Mouse (Mus musculus) megakaryocyte-erythroid progenitor cell, adult 5-6 weeks (primary cell): ENCODE results near the gene Trip4. TPM values are rescaled to one million over a fixed set of nuclear protein-coding genes. Genes with fewer than 3 reads are reported as not detected.

ENCODE experiments used
- ATAC-seq: replicated peaks from 2 replicates; pipeline ENCODE4 v1.8.0; 2016; ENCODE audit warnings: mild to moderate bottlenecking, inconsistent platforms; ENCODE audit not compliant: severe bottlenecking, poor library complexity, low FRiP score, low TSS enrichment
- total RNA-seq, 2 experiments: library from RNA; stranded (forward) in 1 of 2; stranded (reverse) in 1 of 2; fragments of 200-1000, 215-1000 nt in 1 of 2; fragments of >200 nt in 1 of 2; fragmentation: Nextera tagmentation in 1 of 2; gene quantifications; 2 replicates each; pipeline ENCODE4 v1.2.3; 2014 to 2017

The Trip4 gene
- 13.0 and 14.6 TPM in 2 replicates for total RNA-seq (2014; fragmentation: Nextera tagmentation)
- total RNA-seq (2017) = 25.9 and 26.6 TPM in 2 replicates

DNA sequence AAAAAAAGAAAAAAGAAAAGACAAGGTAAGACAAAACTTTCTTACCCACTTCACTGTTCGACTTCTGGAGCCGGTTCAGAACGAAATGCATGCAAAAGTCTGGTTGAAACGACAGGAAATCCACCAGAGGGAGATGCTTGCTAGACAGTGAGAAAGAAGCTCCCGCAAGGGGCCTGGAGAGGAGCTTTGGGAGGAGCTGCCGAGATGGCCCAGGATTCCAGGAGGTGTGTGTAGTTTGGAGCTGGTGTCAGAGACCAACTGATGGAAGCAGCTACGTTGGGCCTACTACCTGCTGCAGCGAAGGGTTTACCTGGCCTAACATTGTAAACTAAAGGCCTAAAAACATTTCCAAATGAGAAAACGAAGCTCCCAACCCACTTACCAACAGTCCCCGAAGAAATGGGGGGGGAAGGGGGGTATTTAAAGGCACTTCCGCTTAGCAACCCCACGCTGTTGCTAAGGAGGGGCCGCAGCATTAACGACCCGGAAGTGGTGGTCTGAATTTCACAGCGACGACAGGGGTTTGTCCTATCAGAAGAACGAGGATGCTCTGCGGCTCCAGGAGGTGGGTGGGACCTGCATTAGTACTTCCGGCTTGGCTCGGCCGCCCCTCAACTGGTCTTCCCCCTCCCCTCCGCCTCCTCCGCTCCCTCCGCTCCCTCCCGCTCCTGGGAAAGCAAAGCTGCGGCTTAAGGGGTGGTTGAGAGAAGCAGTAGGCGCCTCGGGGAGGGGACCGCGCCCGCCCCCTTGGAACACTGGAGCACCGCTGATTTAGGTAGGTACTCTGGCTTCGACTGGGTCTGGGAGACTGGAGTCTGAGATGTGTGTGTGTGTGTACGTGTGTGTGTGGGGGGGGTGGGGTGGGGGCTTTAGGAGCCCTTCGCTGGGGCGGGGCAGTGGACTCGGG lies at the start of gene Trip4, which contains the start of gene Csnk1g1:
Gene Trip4 (minus strand): TSS at position 401 of the 907 bp plus-strand sequence.
Gene Csnk1g1 (plus strand): TSS at position 531 of the 907 bp plus-strand sequence.
- peak; percentile 98 for ATAC-seq

DNA sequence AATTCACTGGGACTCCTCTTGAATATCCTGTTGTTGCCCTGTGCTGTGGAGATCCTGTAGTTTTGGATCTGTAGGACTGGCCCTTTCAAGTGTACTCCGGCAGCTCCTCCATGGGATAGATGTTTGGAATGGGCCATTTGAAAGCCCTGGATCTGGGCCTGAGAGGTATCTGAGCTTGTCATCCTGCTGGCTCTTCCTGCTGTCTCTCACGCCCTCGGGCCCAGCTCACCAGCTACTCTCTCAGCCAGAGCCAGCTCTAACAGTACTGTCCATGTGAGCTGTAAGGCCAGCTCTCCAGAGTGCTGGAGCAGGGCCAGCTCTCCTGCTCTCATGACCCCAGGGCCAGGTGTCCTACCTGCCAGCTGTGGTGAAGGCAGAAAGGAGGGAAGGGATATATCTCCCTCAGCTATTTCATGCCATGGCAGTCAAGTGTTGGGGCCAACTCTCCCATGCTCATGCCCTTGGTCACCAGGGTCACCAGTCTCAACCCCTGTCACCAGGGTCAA lies 42.5 kb upstream of the Trip4 start:
- no peak for ATAC-seq

DNA sequence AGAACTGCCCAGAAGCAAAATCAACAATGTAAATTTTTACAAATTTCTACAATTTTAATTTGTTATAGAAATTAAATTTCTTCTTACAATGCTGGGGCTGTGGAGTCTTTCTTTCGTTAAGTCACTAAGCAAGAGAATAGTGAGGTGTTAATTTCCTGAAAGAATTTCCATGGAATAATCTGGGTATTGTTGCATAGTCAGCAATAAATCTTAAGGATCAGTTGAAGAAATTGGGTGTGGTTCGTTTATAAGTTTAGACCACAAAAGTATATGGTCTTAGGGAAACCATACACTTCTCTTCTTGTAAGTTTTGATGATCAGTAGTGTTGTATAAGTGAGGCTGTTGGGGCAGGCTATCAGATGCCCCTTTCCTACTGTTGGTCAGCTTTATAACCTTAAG lies 29.0 kb upstream of the Trip4 start:
- ATAC-seq = no peak

DNA sequence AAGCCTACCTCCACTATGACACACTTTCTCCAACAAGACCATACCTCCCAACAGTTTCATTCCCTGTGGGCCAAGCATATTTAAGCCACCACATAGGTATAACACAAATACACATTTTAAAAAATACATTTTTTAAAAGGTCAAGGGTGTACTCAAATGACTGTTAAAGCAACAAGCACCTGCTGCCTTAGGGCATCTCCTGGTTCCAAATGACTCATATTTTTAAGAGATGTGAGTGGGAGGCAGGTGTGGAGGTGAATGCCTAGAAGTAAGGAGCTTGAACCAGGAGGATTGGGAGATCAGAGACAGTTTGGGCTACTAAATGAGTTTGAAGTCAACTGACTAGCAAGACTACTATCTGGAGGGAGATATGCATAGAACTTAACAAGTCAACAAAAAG lies 21.2 kb upstream of the Trip4 start:
- ATAC-seq = no peak

DNA sequence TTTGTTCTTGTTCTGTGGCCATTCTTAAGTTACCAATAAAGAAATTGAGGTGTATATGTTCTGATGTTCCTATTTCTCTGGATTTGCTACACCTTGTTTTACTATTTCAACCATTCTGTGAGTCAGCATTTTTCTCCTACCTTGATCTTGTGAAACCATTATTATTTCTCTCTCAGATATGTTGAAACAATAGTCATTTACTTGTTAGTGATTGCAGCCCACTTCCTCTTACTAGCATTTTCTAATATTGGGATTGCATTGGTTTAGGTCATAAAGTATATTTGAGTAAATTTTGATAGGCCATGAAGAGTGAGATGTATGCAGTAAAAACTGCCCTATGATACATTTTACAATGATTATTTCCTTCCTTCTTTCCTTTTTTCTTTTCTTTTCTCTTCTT lies 19.9 kb upstream of the Trip4 start:
- ATAC-seq = no peak

DNA sequence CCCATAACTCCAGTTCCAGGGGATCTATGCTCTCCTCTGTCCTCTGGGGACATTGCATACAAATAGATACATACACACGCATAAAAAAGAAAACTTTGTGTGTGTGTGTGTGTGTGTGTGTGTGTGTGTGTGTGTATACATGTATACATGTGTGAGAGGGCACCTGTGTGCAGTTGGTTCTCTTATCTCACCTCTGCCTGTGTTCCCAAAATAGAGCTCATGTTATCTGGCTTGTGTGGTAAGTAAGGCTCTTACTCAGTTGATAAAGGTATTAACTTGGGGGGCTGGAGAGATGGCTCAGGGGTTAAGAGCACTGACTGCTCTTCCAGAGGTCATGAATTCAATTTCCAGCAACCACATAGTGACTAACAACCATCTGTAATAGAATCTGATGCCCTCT lies 8.4 kb upstream of the Trip4 start:
- no peak for ATAC-seq

DNA sequence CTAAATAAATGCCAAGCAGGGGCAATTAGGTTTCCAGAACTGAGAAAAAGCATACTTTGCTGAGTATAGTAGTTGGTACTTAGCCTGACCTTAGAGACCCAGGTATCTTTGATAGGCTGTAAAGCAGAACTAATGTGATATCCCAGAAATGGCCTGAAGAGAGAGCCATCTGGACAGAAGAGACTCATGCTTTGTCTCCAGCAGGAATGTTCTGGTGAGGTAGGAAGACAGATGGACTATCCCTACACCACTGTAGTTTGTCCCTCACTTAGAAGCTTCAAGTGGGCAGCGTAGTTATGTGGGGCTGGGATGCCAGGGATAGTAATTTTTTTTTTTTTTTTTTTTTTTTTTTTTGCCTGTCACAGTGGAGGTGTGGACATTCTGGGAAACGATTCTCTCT lies 5.4 kb upstream of the Trip4 start:
- no peak for ATAC-seq

DNA sequence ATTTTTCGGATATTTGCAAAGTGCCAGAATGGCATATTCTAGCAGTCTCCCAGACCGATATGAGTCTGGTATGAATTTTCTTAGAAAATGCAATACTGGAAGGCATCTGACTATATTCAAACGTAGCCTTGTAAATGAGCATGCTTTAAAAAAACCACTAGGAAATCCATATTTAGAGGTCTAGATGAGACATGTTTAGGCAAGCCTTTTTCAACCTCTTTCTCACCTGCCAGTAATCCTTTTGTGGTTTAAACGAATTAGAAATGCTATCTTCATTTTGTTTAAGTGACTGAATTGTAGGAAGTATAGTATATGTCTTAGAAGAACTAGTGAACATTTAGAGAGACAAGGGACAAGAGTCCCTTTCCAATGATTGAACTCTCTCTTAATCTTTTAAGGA lies 1.2 kb upstream of the Trip4 start:
- no peak for ATAC-seq

DNA sequence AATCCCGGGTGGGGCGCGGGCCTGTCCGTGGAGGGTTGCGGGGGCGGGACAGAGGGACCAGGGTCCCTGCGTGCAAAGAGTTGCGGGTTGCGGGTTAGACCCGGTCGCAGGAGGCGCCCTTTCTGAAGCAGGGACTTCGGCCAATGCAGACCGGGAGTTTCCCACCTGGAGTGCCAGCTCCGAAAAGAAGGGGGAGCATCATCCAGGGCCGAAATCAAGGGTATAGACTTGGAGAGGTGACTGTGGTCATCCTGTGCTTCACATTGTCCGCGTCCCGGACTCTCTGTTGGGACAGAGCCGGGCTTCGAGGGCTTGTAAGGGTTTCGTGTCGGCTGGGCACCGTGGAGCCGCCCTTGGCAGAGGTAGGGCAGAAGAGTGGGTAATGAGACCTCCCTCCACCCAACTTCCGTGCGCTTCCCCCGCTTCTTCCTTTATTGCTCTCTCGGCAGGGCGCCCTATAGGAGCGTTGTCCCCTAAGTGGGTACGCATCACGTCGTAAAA lies 757 bp upstream of the Trip4 start:
- peak; percentile 50 for ATAC-seq

DNA sequence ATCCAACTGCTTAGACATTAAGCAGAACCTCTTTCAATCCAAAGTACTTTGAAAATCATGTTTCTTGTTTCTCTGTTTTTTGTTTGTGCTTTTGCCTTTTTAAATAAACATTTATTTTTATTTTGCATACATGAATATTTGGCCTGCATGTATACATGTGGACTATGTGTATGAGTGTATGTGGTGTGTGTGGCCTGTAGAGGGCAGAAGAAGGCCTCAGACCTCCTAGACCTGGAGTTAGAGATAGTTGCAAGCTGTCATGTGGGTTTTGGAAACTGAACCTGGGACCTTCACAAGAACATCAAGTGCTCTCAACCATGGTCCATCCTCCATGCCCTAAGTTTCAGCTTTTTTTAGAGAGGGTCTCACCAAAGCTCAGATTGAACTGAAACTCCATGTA lies 5.2 kb downstream of the Trip4 start:
- peak; percentile 59; the same call in 1 of the 2 replicates for ATAC-seq

DNA sequence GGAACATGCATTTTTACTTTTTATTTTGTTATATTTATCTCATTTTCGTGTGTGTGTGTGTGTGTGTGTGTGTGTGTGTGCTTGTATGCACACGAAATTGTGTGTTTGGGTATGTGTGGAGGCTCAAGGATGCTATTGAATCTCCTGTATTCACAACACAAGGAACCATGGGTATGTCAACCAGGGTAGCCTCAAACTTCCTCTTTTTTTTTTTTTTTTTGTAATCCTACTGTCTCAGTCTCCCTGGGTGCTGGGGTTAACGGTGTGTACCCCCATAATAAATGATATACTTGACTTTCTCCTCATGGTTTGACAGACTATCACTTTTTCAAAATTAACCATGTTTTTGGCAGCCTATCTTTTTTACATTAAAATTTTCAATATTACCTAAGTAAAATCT lies 5.7 kb downstream of the Trip4 start:
- ATAC-seq = no peak

DNA sequence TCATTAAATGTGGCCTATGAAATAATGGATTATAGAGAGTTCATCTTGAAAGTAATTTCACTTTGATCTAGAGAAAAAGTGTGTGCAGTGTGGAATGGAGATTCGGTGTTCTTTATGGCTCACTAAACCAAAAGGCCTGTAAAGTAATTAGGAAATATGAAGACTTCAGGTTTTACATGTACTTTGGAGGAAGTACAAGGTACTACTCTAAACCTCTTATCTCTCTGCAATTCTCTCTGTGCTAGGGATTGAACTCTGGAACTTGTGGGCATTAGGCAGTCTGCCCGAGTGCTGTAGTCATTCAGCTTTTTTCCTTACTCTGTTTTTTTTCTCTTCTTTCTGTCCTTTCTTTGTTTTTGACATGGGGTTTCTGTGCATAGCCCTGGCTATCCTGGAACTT lies 11.6 kb downstream of the Trip4 start:
- no peak for ATAC-seq

DNA sequence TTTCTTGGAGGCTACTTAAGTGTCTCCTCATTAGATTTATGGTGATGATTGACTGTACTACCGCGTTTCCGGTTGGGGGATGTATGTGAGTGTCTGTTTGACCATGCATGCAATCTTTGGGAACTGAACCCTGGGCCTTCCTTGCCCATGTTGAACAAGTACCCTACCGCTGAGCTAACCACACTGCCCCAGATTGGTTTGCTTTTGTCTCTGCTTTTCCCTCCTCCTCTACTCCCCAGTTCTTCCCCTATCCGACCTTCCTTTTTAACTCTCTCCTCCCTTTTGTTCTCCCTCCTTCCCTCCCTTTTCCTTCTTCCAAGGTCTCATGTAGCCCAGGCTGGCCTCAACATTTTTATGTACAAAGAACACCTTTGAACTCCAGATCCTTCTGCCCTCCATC lies 17.5 kb downstream of the Trip4 start:
- ATAC-seq = no peak

DNA sequence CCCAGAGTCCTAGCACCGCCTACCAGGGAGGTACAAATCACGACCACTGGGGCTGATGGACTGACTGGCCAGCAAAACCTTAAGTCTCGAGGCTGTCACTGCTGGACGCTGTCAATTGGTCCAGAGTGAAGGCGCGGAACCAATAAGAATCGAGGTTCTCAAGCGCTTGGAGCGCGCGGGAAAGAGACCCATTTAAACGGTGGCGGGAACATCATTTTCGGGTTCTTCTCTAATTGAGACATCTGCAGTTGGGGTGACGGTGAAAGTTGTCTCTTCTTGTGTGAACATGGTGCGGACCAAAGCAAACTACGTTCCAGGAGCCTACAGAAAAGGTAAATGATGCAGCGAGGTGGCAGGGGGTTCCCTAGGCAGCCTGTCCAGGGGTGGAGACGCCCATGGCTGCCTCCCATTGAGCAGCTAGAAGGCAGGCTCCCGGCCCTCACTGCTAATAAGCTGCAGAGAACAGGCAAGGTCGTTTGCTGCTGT lies 18.4 kb downstream of the Trip4 start, which contains the start of gene Pclaf:
Gene Pclaf (plus strand): TSS at position 95 of the 486 bp plus-strand sequence.
- ATAC-seq = peak; percentile 97

DNA sequence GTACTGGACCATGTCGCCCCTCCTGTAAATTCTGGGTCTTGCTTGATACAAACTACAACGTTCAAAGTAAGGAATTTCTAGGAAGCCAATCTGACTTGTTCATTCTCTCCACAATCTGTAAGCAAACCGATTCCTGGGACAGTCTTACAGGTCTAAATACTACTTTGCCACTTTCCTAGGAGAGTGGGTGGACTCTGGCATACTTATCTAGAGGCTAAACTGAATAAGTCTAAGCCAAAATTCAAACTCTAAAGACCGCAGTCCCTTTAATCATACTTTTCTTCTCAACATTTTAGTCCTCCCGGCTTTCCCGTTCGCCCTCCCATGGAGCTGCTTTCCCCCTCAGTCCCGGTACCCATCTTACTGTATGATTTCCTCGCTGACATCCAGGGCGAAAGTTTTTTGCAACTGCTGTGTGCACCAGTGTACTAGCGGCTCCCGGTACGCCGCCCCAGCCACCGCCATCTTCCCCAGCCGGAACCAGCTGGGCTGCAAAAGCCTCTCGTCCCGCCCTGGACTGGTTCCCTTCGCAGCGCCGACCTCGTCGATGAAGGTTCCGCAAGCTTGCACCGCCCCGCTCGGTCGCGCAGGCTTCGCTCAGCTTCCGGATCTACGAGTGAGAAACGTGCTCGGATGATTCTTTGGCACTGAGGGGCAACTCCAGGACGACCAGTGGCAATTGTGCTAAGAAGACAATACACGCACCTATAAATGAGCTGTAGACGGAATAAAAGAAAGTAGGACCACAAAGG lies 23.9 kb downstream of the Trip4 start:
- peak; percentile 100 for ATAC-seq

DNA sequence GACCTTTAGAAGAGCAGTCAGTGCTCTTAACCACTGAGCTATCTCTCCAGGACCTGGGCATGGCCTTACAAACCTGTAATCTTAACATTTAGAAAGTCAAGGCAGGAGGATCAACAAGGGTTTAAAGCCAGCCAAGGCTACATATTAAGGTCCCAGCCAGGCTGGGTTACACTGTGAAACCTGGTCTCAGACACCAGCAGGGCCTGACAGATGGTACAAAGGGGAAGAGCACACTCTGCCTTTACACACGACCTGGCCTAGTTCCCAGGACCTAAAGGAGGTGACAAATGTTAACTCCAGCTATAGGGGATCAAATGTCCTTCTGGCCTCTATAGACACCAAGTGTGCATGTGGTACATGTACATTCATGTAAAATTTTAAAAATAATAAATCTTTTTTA lies 48.9 kb downstream of the Trip4 start:
- ATAC-seq = no peak

DNA sequence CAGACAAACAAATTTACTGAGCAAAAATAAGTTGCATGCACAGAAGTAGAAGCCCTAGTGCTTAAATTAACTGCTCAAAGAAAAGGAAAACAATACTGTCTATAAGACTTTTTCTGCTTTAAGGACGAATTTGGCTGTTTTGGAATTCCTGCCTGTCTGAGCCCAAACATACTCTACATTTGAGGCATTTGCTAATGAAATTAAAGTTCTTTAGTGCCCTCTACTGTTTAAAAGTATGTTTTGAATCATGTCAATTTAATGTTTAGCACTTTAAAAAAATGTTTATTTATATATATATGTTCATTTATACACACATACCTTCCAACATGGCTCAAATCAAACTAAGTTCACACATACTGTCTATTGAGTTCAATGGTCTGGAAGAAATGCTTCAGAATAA lies 58.4 kb downstream of the Trip4 start:
- no peak for ATAC-seq

DNA sequence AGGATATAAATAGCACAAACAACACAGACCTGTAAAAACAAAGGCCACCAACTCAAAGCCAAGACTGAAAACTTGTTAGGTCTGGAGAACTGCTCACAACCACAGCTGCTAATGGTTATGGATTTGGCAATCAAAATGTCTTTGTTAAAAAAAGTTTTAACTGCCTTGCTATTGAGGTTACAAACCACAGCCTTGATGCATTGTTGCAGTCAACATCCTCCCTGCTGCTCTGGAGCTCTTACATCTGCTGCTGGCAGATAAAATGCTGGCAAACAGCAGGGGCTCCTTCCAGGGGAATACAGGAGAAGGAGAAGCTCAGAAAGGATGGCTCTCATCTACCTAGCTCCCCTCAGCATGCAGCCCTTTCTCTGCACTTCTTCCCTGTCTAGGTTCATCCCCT lies 60.4 kb downstream of the Trip4 start:
- peak; percentile 34; the same call in 1 of the 2 replicates for ATAC-seq

DNA sequence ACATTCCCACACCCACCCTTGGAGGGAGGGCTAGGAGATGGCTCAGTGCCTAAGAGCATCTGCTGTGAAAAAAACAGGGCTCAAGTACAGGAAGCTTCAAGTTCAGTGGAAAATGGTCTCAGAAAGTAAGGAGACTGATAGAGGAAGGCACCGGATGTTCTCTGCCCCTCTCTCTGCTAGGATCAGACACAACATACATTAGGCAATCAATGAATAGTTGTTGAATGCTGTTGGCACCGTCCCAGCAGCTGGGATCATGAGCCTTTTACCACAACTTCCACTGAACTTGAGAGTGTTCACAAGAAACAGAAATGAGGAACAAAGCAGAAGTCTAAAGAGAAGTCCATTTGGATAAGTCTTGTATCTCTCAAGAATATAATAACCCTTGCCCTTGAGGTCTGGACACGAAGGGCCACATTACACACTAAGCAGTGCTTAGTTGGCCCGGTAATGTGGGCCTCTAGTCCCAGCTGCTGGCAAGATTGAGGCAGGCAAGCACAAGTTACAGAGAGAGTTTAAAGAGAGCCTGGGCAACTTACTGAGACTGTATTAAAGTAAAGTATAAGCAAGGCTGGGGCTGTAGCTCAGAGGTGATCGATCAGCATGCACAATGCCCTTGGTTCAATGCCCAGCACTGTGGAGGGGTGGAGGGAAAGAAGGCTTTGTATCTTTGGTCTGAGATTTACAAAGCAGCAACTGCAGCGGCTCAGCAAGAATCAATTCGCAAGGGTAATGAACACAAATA lies 64.0 kb downstream of the Trip4 start:
- ATAC-seq = no peak
